Mouse (Mus musculus): ENCODE data around the gene Rimbp2. TPM values are rescaled to one million over a fixed set of nuclear protein-coding genes. Genes with fewer than 3 reads are reported as not detected.
"Not testable (repeated sequence)": the region's sequence is repeated elsewhere in the genome, so short reads cannot be mapped to it uniquely, and the experiment has no call there.

The Rimbp2 gene
- total RNA-seq, 2 experiments from 2014 or later, result not detected

DNA sequence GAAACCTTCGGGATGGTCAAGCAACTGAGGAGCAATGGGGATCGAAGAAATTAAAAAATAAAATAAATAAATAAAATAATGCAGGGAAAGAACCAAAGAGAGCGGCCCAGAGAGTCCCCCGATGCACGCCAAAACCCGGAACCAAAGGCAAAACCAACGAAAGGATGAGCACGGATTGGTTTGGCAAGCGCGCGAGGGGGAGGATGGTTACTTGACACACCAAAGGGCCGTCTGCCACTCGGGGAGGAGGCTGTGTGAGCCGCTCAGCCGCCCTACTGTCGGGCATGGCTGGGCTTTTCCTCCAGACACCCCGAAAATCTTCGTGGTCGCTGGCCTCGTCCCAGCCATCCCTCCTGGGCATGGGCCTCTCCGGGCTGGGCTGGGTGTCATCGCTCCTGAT lies 171.7 kb downstream of the Rimbp2 start:
- intact Hi-C loops (cut with DNase I), result no loop called here
- DNase-seq, result no peak

DNA sequence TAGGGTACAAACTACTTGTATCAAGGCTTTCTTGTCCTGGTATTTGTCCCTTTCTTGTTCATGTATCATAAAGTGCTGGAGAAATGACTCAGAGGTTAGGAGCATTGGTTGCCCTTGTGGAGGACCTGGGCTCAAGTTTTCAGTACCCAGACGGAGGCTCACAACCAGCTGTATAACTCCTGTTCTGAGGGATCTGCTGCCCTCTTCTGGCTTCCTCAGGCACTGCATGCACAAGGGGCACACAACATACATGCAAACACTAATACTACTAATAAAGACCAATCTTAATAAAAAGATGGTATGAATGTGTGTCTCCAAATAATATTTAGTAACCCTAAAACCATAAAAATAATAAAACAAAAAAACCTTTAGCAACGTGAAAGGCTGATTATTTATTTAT lies 176.9 kb downstream of the Rimbp2 start:
- no peak for DNase-seq
- intact Hi-C loops (cut with DNase I), result no loop called here

DNA sequence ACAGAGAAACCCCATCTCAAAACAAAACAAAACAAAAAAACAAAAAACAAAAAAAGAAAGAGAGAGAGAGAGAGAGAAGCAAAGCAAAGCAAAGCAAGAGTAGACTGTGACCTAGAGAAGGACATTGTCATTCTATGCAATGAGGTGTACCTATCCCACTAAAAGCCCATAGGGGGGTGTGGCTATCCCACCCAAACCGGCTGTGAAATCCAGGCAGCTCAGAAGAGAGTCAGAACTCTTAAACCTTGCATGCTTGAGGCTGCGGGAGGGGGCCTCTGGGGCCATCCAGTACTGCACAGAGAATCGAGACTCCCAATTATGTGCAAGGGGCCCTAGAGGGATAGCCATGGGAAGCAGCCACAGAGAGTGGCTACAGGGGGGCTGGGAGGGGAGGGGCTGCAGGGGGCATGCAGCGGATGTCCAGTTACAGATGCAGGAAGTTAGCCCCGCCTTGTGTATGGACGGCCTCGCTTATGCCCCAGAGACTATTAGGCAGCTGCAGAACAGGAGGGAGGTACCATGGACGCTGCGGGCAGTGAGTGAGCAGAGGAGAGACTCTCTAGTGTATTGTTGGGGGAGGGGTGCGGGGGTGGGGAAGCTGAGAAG lies 184.2 kb downstream of the Rimbp2 start:
- no peak for DNase-seq
- intact Hi-C loops (cut with DNase I), result no loop called here

DNA sequence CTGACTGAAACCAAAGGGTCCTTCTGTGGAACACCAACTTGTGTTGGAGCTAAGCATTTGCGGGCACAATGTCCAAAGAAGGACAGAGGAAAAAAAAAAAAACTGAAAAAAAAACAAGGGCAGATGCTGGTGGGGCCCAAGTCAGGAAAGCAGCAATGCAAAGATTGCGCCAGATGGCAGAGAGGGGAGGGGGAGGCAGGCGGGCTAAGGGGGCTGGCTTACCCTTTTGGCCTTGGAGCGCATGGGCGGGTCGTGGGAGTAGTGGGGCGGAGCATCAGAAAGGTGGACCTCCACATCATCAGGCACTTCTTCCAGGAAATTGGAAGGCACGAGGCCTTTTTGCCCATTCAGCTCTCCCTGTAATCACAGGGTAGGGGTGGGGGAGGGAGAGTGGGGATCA lies 192.2 kb downstream of the Rimbp2 start:
- intact Hi-C loops (cut with DNase I), result no loop called here
- DNase-seq, result no peak

DNA sequence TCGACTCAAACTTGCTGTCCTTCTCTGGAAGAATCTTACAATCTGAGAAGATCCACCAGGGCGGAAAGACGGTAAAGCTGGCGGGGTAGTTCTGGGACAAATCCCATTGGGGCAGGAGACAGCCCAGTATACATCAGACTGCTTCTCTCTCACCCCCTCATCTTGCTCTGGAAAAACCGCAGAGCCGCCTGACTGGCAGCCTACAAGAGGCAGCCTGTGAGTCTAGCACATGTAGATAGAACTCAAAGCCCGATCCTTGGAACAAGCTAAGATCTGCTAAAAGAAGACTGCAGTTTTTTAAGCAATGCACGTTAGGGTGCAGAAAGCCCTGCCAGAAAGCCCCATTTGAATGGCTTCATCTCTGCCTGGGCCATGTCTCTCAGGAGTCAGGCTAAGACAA lies 207.0 kb downstream of the Rimbp2 start:
- no peak for DNase-seq
- intact Hi-C loops (cut with DNase I), result no loop called here

DNA sequence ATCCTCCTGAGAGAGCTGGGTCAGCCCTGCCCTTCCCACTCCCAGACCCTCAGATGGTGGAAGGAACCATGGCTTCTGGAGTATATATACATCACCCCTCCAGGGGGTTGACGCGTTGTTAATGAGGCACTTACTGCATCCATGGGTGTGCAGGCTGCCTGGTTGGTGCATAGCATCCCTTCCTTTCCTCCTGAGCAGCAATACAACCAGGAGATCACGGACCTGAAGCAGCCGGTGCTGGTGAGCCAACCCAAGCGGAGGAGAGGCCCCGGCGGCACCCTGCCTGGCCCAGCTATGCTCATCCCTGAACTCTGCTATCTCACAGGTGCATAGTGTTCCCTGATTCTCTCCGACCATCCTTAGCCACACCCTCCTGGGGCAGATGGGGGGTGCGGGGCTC lies 208.1 kb downstream of the Rimbp2 start:
- intact Hi-C loops (cut with DNase I), result no loop called here
- DNase-seq, result no peak

DNA sequence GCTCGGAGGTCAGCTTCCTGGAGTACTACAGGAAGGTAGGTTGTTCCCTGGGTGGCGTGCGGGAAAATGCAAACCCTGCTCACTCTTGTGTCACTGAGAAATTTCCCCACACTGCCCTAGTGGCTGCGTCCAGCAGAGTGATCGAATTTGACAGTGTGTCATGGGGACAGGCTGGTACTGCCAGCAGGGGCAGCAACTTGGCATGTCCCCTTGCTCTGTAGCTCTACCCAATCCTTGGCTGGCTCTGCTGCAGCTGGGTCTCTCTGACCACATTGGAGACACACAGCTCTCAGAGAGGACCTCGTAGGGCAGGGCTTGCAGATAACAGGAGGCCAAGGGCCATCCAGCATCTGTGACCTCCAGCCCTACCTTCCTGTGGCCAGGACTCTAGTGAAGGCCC lies 208.9 kb downstream of the Rimbp2 start:
- intact Hi-C loops (cut with DNase I), result no loop called here
- no peak for DNase-seq

DNA sequence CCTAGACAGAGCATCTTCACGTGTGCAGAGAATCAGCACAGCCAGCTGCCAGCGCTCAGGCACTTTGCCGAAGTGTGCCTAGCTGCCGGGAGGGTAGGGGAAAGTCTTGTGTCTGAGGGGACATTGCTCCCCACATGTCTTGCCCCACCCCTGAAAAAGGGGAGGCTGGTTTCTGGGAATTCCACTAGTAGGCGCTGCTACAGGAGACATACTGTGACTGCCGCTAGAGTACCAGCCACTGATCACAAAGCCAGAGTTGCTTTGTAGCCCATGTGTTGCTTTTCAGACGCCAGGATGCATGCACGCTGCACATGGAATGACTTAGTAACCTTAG lies 213.5 kb downstream of the Rimbp2 start:
- DNase-seq, result no peak
- intact Hi-C loops (cut with DNase I), result no loop called here

DNA sequence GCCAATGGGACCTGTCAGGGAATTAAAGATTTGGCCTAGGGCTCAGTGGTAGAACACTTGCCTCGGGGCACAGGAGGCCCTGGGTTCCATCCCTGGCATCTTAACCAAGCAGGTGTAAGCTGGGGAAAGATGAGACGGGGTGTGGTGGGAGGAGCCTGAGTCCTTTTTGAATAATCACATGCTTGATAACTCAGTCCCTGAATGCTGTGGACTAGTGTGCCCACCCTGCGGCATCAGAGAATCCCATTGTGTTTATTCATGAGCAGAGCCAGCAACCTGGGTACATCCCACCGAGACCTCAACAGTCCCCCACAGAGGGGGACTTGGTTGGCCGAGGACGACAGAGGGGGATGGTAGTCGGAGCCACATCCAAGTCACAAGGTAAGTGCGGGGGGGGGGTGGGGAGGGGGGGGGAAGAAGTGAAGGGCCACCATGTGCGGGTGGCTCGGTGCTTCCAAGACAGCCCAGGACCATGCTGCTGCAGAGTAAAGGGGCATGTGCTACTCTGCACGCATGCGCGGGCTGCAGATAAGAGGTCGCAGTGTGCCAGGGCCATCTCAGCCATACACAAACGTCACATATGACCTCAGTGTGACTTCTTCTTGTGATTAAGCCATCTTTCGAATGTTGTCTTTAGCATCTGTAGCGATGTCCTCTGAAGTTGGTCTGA lies 214.0 kb downstream of the Rimbp2 start:
- intact Hi-C loops (cut with DNase I), result no loop called here
- DNase-seq, result no peak

DNA sequence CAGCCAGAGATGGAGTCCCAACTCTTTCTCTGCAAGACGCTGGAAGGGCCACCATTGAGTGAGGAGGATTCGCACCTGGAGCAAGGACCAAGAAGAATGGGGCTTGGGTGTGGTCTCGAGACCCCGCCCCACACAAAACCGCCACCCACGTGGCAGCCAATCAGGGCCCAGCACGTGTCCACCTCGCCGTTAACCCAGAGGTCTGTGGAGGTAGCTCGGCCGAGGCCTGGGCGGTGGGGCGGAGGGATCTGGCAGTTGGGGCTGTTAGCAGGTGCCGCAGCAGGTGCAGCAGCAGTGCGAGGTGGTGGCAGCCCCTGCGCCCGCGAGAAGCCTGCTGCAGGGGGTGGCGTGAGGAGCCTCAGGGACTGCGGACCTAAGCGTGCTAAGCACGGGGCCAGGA lies 217.4 kb downstream of the Rimbp2 start:
- intact Hi-C loops (cut with DNase I), result no loop called here
- no peak for DNase-seq

DNA sequence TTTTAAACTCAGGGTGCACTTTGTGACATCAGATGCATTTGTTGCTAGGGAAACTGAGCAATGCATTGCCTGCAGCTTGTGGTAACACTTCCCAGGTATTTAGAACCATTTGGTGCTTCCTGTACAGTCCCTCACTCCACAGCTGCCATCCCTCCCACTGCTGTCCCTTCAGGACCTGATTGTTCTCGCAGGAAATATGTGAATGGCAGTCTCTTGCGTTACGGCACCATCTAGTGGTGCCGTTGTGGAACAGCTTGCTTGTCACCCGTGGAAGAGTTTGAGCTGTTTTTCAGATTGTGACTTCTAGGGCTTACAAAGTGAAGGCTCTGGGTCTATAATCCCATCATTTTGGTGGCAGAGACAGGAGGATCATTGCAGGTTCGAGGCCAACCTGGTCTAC lies 219.3 kb downstream of the Rimbp2 start:
- peak; percentile 27 to 51 for DNase-seq

DNA sequence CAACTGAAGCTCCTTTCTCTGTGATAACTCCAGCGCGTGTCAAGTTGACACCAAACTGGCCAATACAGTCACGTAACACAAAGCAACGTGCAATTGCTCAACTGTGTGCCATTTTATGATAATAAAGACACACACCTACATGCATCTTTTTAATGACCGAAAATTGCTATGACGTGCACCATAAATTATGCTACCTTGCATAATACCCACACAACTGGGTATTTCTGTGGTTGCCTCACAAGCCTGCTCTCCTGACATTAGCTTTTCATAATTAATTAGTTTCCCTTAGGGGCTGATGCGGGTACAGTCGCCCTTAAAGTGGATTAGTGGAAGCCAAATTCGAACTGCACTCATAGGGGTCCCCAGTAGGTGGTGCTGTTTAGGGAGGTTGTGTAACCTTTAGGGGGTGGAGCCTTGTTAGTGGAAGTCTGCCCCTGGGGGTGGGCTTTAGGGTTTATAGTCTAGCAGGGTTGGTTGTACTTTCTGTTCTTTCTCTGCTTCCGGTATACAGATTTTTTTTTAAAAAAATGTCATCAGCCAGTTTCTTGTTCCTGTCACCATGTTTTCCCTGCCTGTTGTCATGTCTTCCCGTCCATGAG lies 220.8 kb downstream of the Rimbp2 start:
- DNase-seq, result peak in 1 of 2 experiments; percentile 7
- intact Hi-C loops (cut with DNase I), result loop anchor here (5.0 kb wide), 1 partner anchor 240 kb away; no protein-coding TSS in a partner anchor

More for the DNA sequence above, 219.3 kb downstream of the Rimbp2 start:
- intact Hi-C loops (cut with DNase I), result loop anchor here (1.0 to 5.0 kb wide), 2 partner anchors 212 to 238 kb away; no protein-coding TSS in a partner anchor

DNA sequence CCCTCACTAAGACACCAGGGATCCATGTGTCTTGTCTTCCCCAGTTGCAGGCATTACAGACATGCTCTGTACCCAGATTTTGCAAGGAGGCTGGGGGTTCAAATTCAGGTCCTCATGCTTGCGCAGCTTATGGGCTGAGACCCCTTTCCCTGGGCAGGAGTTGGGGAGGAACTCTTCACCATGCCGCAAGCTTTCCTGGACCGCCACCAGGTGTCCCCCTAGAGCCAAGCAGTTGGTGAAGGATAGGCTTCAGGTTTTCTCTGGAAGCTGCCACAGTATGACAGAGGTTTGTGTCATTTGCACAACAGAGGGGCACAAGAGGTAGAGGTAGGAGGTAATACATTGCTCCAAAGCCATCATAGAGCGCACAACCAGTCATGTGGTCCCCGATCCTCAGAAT lies 222.7 kb downstream of the Rimbp2 start:
- intact Hi-C loops (cut with DNase I), result loop anchor here (5.0 kb wide), 1 partner anchor 242 kb away; no protein-coding TSS in a partner anchor

DNA sequence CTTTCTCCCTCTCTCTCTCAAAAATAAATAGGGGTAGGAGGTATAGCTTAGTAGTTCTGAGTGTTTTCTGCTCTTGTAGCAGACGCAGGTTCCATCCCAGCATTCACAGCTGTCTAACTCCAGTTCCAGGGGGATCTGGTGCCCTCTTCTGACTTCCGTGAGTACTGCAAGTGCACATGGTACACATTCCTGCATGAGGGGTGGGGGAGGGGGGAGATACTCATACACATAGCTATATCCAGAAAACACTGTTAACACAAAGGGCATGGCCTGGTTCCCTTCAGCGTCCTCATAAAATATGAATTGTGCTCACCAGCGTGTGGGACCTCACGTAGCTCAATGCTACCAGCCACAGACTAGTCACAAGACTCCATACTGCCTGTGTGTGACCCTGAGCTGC lies 223.9 kb downstream of the Rimbp2 start:
- intact Hi-C loops (cut with DNase I), result no loop called here
- DNase-seq, result no peak

More for the DNA sequence above, 222.7 kb downstream of the Rimbp2 start:
- peak; percentile 7 to 22 for DNase-seq

DNA sequence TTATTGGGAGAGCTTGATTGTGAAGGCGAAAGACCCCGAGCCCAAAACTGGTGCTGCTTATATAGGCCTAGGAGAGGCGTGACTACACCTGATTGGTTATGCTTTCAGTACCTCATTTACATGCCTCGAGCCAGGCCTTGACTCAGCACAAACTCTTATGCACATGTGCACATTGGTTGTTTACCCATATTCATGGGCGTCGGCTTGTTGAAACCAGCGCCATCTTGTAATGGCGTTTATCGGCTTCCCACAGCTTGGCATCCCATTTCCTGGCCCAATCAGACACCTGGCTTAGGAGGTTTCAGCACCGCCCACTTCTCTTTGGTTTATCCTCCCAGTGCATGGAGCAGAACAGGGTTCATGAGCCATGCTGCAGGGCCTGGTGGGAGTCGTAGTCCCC lies 232.8 kb downstream of the Rimbp2 start:
- DNase-seq; intact Hi-C loops (cut with DNase I): not testable (repeated sequence)

DNA sequence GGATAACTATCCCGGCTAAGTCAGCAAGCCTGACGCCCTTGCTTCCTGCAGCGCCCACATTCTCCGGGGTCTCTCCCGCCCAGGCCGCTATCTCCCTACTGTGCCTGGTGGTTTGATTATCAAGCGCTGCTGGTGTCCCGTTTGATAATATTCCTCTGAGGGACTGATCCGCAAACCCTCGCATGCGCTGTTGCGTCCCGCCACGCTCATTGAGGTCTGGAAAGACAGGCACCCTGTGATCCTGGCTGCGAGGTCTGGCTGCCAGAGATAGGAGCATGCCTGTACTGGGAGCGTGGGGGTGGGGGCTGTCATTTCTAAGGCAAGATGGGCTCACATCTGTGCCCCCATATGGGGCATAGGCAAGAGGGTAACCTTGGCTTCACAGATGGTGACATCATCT lies 238.1 kb downstream of the Rimbp2 start:
- intact Hi-C loops (cut with DNase I), result no loop called here

DNA sequence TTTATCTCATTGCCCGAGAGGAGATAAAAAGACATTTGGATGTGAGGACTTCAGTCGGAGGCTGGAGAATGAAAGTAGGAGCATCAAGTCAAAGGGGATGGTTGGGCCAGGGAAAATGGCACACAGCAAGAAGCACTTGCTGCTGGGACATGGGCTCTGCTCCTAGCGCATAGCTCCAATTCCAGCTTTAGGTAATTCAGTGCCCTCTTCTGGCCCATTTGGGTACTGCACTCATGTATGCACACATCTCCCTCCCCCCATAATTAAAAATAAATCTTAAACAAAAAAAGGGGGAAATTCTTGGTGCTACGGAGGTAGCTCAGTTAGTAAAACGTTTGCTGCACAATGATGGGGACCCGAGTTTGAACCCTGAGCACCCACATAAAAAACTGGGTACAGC lies 241.4 kb downstream of the Rimbp2 start:
- intact Hi-C loops (cut with DNase I), result no loop called here
- no peak for DNase-seq

More for the DNA sequence above, 238.1 kb downstream of the Rimbp2 start:
- no peak for DNase-seq

DNA sequence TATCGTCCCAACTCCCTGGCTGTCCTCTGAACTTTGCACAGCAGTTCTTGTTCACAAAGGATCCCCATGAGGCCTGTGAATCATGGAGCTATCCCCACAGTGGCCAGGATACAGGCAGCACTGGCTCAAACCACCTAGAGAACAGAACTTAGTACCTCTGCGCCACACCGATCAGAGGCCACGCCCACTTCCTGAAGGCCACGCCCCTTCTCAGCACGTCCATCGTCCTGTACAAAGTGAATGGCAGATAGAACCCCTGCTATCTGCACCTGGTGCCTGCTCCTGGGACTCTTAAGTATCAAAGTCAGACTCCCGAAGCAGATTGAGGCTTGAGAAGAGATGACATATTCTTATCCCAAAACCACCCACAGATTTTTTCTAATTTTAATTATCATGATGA lies 242.7 kb downstream of the Rimbp2 start:
- intact Hi-C loops (cut with DNase I), result no loop called here

DNA sequence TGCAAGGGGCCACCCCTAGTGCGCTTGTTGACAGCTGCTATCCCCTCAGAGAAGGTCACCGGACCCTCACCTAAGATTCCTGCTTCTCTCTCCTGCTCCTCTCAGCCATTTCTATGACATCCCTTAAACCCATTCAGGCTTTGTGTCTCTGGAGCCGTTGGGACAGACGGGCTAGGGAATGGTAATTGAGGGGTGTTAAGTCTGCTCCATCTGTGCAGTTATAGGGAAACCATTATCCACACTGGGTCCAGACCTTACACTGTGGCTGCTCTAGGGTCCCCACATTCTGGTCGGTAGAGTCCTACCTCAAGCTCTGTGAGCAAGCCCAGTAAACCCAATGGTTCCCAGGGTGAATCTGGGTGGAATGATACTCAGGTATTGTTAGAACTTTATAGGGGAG lies 244.4 kb downstream of the Rimbp2 start:
- intact Hi-C loops (cut with DNase I), result no loop called here
- DNase-seq, result no peak

More for the DNA sequence above, 242.7 kb downstream of the Rimbp2 start:
- no peak for DNase-seq

Measured in heart, postnatal 14 days (tissue).